Mouse (Mus musculus) megakaryocyte, embryonic 14.5 days (primary cell): Measurements from ENCODE around the gene Grin2a.

ENCODE experiments used
- FLI1 ChIP-seq: IDR thresholded peaks from 2 replicates; pipeline ENCODE4 v1.6.1; 2012; ENCODE audit warnings: low read length, inconsistent platforms, mixed read lengths
- GATA1 ChIP-seq: IDR thresholded peaks from 3 replicates; pipeline ENCODE4 v1.6.1; 2012; ENCODE audit warnings: mixed read lengths, low read length, inconsistent platforms, borderline replicate concordance

DNA sequence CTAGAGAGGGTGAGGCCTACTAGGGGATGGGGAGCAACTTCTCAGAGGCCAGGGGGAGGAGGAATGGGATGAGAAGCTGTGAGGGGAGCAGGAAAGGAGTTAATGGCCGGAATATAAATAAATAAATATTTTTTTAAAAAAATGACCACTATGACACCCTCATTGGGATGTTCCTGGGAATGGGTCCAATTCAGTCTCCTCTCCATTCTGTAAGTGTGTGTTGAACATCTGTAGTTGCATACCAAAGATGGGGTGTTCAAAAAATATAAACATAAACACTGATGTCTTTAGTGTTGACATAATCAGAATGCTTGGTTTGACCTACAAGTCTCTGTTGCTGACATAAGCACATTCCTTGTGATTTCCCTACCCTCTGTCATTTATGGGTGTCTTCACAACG, 298.2 kb downstream of the Grin2a start:
- TF ChIP-seq GATA1 (no peak), FLI1 (no peak)
